Mouse (Mus musculus) heart, postnatal 0 days (tissue): ENCODE results near the gene Psmc3ip.

ENCODE experiments used
- CTCF ChIP-seq: IDR thresholded peaks from 2 replicates; pipeline ENCODE4 v1.5.1; 2016; ENCODE audit warnings: antibody characterized with exemption, control low read depth, low read depth
- EP300 ChIP-seq: IDR thresholded peaks from 2 replicates; pipeline ENCODE4 v1.6.1; 2016; ENCODE audit warnings: antibody characterized with exemption, low read depth

GRCm38 (mm10) chr11:101071810-101072428 is 23.3 kb downstream of the Psmc3ip start:
- TF ChIP-seq CTCF (no peak), EP300 (no peak)
